Mouse (Mus musculus) kidney, adult 2 months (tissue): ENCODE measurements around the gene Kcng1.

Source experiments
- CTCF ChIP-seq: fragments of 200-500 bp; conservative IDR thresholded peaks from 2 replicates; pipeline ENCODE4 v1.5.1; 2011; ENCODE audit warnings: low read depth, mild to moderate bottlenecking, control low read depth, low read length, moderate library complexity, mixed read lengths; ENCODE audit not compliant: insufficient read depth, insufficient read length
- POLR2A ChIP-seq: fragments of 200-500 bp; IDR thresholded peaks from one replicate; pipeline ENCODE4 v1.6.1; 2011; ENCODE audit warnings: low read depth, low read length, control low read depth

GRCm38 (mm10) chr2:168256506-168256905 lies 25.0 kb downstream of the Kcng1 start:
- TF ChIP-seq CTCF = no peak
- no peak for TF ChIP-seq POLR2A
